Mouse (Mus musculus): ENCODE data around the gene Loxl3.
A peak's percentile ranks its signal among the peaks of the same experiment; 100 is the strongest.

The Loxl3 gene

GRCm38 (mm10) chr6:83086121-83087035, 52.4 kb downstream of the Loxl3 start, which contains the start of gene Lbx2:
Lbx2 (plus strand) TSS chr6:83086367.
- DNase-seq (ENCODE audit: low spot score in 2 of 2) = no peak

GRCm38 (mm10) chr6:83087205-83087925, 53.4 kb downstream of the Loxl3 start:
- peak in 1 of 2 experiments; percentile 14 for DNase-seq (ENCODE audit: low spot score in 2 of 2)

- DNase-seq (ENCODE audit: low spot score in 2 of 2) = no peak
Observed at GRCm38 (mm10) chr6:83087926-83088260, 53.9 kb downstream of the Loxl3 start.

GRCm38 (mm10) chr6:83092416-83093127, 58.6 kb downstream of the Loxl3 start:
- DNase-seq (ENCODE audit: low spot score in 2 of 2) = no peak

- no peak for DNase-seq (ENCODE audit: low spot score in 2 of 2)
Observed at GRCm38 (mm10) chr6:83095968-83096367, 62.0 kb downstream of the Loxl3 start.

GRCm38 (mm10) chr6:83098411-83098810, 64.4 kb downstream of the Loxl3 start:
- DNase-seq (ENCODE audit: low spot score in 2 of 2) = no peak

GRCm38 (mm10) chr6:83101316-83101687, 67.3 kb downstream of the Loxl3 start, which contains the start of the genes Ccdc142 and Gm42688:
Ccdc142 (plus strand) TSS chr6:83101601.
Gm42688 (plus strand) TSS chr6:83101617.
- peak; percentile 70 to 84 for DNase-seq (ENCODE audit: low spot score in 2 of 2)

GRCm38 (mm10) chr6:83101688-83102556, 67.9 kb downstream of the Loxl3 start:
- DNase-seq (ENCODE audit: low spot score in 2 of 2) = peak; percentile 27 to 63
